Mouse (Mus musculus): ENCODE measurements around the gene Zzef1. TPM values are rescaled to one million over a fixed set of nuclear protein-coding genes. Genes with fewer than 3 reads are reported as not detected.
A peak's percentile ranks its signal among the peaks of the same experiment; 100 is the strongest.

The Zzef1 gene
- polyA plus RNA-seq, 1 experiment from 2014 or later = 9.8 TPM

- ATAC-seq (ENCODE audit: insufficient number of reproducible peaks, insufficient read depth, low FRiP score, low read depth) = no peak
- no peak overlapping the region for H3K27ac ChIP-seq (replicated peaks in 1 of 2; ENCODE audit: control insufficient read depth in 1 of 2, insufficient read depth in 1 of 2, low read depth in 2 of 2, low read length in 2 of 2)
- peaks cover 78% of the 10 kb centered on the region for H3K36me3 ChIP-seq (ENCODE audit: control insufficient read depth, insufficient read depth, low read length)
- H3K27me3 ChIP-seq (ENCODE audit: control insufficient read depth, insufficient read depth, low read length) = no peaks in the 10 kb centered on the region
- WGBS = 80% methylated on average over 4 of the region's 4 CpGs
- H3K9ac ChIP-seq (ENCODE audit: low read length) = no peak overlapping the region
- no peaks in the 10 kb centered on the region for H3K9me3 ChIP-seq (ENCODE audit: control insufficient read depth, low read length)
- H3K4me2 ChIP-seq (ENCODE audit: low read length) = no peak overlapping the region
- no peak overlapping the region for H3K4me3 ChIP-seq (ENCODE audit: control insufficient read depth in 1 of 2, insufficient read depth in 1 of 2, low read depth in 1 of 2, low read length in 2 of 2)
- H3K4me1 ChIP-seq (ENCODE audit: control insufficient read depth in 2 of 2, insufficient read depth in 2 of 2, low read length in 2 of 2) = no peaks in the 10 kb centered on the region
Measured at GRCm38 (mm10) chr11:72851214-72851613, 55.2 kb downstream of the Zzef1 start.

- Histone ChIP-seq H3K4me2 (ENCODE audit: low read length) (no peak overlapping the region), H3K27ac (replicated peaks in 1 of 2; ENCODE audit: control insufficient read depth in 1 of 2, insufficient read depth in 1 of 2, low read depth in 2 of 2, low read length in 2 of 2) (no peak overlapping the region), H3K9ac (ENCODE audit: low read length) (no peak overlapping the region), H3K36me3 (ENCODE audit: control insufficient read depth, insufficient read depth, low read length) (peaks cover 79% of the 10 kb centered on the region), H3K27me3 (ENCODE audit: control insufficient read depth, insufficient read depth, low read length) (no peaks in the 10 kb centered on the region), H3K9me3 (ENCODE audit: control insufficient read depth, low read length) (no peaks in the 10 kb centered on the region), H3K4me3 (ENCODE audit: control insufficient read depth in 1 of 2, insufficient read depth in 1 of 2, low read depth in 1 of 2, low read length in 2 of 2) (no peak overlapping the region), H3K4me1 (ENCODE audit: control insufficient read depth in 2 of 2, insufficient read depth in 2 of 2, low read length in 2 of 2) (peaks cover 4 to 5% of the 10 kb centered on the region in 2 experiments; a peak in 2 of 4 replicates)
- WGBS = 80% methylated on average over 1 of the region's 1 CpGs
- ATAC-seq (ENCODE audit: insufficient number of reproducible peaks, insufficient read depth, low FRiP score, low read depth) = no peak
Measured at GRCm38 (mm10) chr11:72852122-72852521, 56.1 kb downstream of the Zzef1 start.

- Histone ChIP-seq H3K9me3 (ENCODE audit: control insufficient read depth, low read length) (no peaks in the 10 kb centered on the region), H3K4me2 (ENCODE audit: low read length) (no peak overlapping the region), H3K4me3 (ENCODE audit: control insufficient read depth in 1 of 2, insufficient read depth in 1 of 2, low read depth in 1 of 2, low read length in 2 of 2) (no peak overlapping the region), H3K27ac (replicated peaks in 1 of 2; ENCODE audit: control insufficient read depth in 1 of 2, insufficient read depth in 1 of 2, low read depth in 2 of 2, low read length in 2 of 2) (no peak overlapping the region), H3K4me1 (ENCODE audit: control insufficient read depth in 2 of 2, insufficient read depth in 2 of 2, low read length in 2 of 2) (peaks cover 4 to 6% of the 10 kb centered on the region in 2 experiments; a peak in 2 of 4 replicates), H3K36me3 (ENCODE audit: control insufficient read depth, insufficient read depth, low read length) (peaks cover 79% of the 10 kb centered on the region), H3K9ac (ENCODE audit: low read length) (no peak overlapping the region), H3K27me3 (ENCODE audit: control insufficient read depth, insufficient read depth, low read length) (no peaks in the 10 kb centered on the region)
- ATAC-seq (ENCODE audit: insufficient number of reproducible peaks, insufficient read depth, low FRiP score, low read depth) = no peak
- WGBS = 84% methylated on average over 4 of the region's 4 CpGs
Measured at GRCm38 (mm10) chr11:72853086-72853485, 57.1 kb downstream of the Zzef1 start.

GRCm38 (mm10) chr11:72854251-72854650, 58.2 kb downstream of the Zzef1 start:
- H3K27me3 ChIP-seq (ENCODE audit: control insufficient read depth, insufficient read depth, low read length) = no peaks in the 10 kb centered on the region
- no peaks in the 10 kb centered on the region for H3K9me3 ChIP-seq (ENCODE audit: control insufficient read depth, low read length)
- peaks cover 4 to 6% of the 10 kb centered on the region in 2 experiments; a peak in 2 of 4 replicates for H3K4me1 ChIP-seq (ENCODE audit: control insufficient read depth in 2 of 2, insufficient read depth in 2 of 2, low read length in 2 of 2)
- H3K9ac ChIP-seq (ENCODE audit: low read length) = no peak overlapping the region
- no peak for ATAC-seq (ENCODE audit: insufficient number of reproducible peaks, insufficient read depth, low FRiP score, low read depth)
- no peak overlapping the region for H3K27ac ChIP-seq (replicated peaks in 1 of 2; ENCODE audit: control insufficient read depth in 1 of 2, insufficient read depth in 1 of 2, low read depth in 2 of 2, low read length in 2 of 2)
- no peak overlapping the region for H3K4me2 ChIP-seq (ENCODE audit: low read length)
- 84% methylated on average over 3 of the region's 3 CpGs for WGBS
- no peak overlapping the region for H3K4me3 ChIP-seq (ENCODE audit: control insufficient read depth in 1 of 2, insufficient read depth in 1 of 2, low read depth in 1 of 2, low read length in 2 of 2)
- peaks cover 74% of the 10 kb centered on the region for H3K36me3 ChIP-seq (ENCODE audit: control insufficient read depth, insufficient read depth, low read length)

GRCm38 (mm10) chr11:72856764-72857163, 60.7 kb downstream of the Zzef1 start:
- ATAC-seq (ENCODE audit: insufficient number of reproducible peaks, insufficient read depth, low FRiP score, low read depth) = no peak
- H3K27me3 ChIP-seq (ENCODE audit: control insufficient read depth, insufficient read depth, low read length) = no peaks in the 10 kb centered on the region
- peaks cover 79% of the 10 kb centered on the region for H3K36me3 ChIP-seq (ENCODE audit: control insufficient read depth, insufficient read depth, low read length)
- H3K4me3 ChIP-seq (ENCODE audit: control insufficient read depth in 1 of 2, insufficient read depth in 1 of 2, low read depth in 1 of 2, low read length in 2 of 2) = no peak overlapping the region
- peak overlapping the region; percentile 4 to 67; a peak in 3 of 4 replicates for H3K27ac ChIP-seq (replicated peaks in 1 of 2; ENCODE audit: control insufficient read depth in 1 of 2, insufficient read depth in 1 of 2, low read depth in 2 of 2, low read length in 2 of 2)
- peaks cover 4 to 6% of the 10 kb centered on the region in 2 experiments; a peak in 2 of 4 replicates for H3K4me1 ChIP-seq (ENCODE audit: control insufficient read depth in 2 of 2, insufficient read depth in 2 of 2, low read length in 2 of 2)
- no peak overlapping the region for H3K4me2 ChIP-seq (ENCODE audit: low read length)
- H3K9me3 ChIP-seq (ENCODE audit: control insufficient read depth, low read length) = no peaks in the 10 kb centered on the region
- H3K9ac ChIP-seq (ENCODE audit: low read length) = no peak overlapping the region
- 40% methylated on average over 2 of the region's 2 CpGs for WGBS

- Histone ChIP-seq H3K4me3 (ENCODE audit: control insufficient read depth in 1 of 2, insufficient read depth in 1 of 2, low read depth in 1 of 2, low read length in 2 of 2) (no peak overlapping the region), H3K9ac (ENCODE audit: low read length) (no peak overlapping the region), H3K27ac (replicated peaks in 1 of 2; ENCODE audit: control insufficient read depth in 1 of 2, insufficient read depth in 1 of 2, low read depth in 2 of 2, low read length in 2 of 2) (no peak overlapping the region), H3K36me3 (ENCODE audit: control insufficient read depth, insufficient read depth, low read length) (peaks cover 89% of the 10 kb centered on the region), H3K4me1 (ENCODE audit: control insufficient read depth in 2 of 2, insufficient read depth in 2 of 2, low read length in 2 of 2) (peaks cover 4 to 6% of the 10 kb centered on the region in 2 experiments; a peak in 2 of 4 replicates), H3K27me3 (ENCODE audit: control insufficient read depth, insufficient read depth, low read length) (no peaks in the 10 kb centered on the region), H3K4me2 (ENCODE audit: low read length) (no peak overlapping the region), H3K9me3 (ENCODE audit: control insufficient read depth, low read length) (no peaks in the 10 kb centered on the region)
- WGBS = 91% methylated on average over 3 of the region's 3 CpGs
- ATAC-seq (ENCODE audit: insufficient number of reproducible peaks, insufficient read depth, low FRiP score, low read depth) = no peak
Measured at GRCm38 (mm10) chr11:72861236-72861635, 65.2 kb downstream of the Zzef1 start.

DNA sequence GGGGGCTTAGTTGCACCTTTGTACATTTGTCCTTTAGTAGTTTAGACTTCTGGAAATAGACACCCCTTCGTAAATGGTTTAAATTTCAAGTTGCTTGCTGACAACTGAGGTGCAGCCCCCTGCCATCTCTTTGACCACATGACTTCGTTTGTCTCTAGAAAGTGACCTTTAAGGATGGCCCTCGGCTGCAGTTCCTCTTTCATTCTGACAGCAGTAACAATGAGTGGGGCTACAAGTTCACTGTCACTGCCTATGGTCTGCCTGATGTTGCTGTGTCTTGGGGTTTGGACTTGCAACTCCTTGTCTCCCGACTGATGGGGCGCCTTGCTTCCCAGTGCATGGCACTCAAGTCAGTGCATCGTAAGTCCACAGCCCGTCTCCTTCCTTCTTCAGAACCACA, 70.4 kb downstream of the Zzef1 start:
- peaks cover 2 to 8% of the 10 kb centered on the region in 2 experiments; a peak in 2 of 4 replicates for H3K4me1 ChIP-seq (ENCODE audit: control insufficient read depth in 2 of 2, insufficient read depth in 2 of 2, low read length in 2 of 2)
- peaks cover 93% of the 10 kb centered on the region for H3K36me3 ChIP-seq (ENCODE audit: control insufficient read depth, insufficient read depth, low read length)
- WGBS = 89% methylated on average over 7 of the region's 7 CpGs
- H3K9me3 ChIP-seq (ENCODE audit: control insufficient read depth, low read length) = no peaks in the 10 kb centered on the region
- no peaks in the 10 kb centered on the region for H3K27me3 ChIP-seq (ENCODE audit: control insufficient read depth, insufficient read depth, low read length)
- no peak for ATAC-seq (ENCODE audit: insufficient number of reproducible peaks, insufficient read depth, low FRiP score, low read depth)
- no peak overlapping the region for H3K9ac ChIP-seq (ENCODE audit: low read length)
- H3K4me3 ChIP-seq (ENCODE audit: control insufficient read depth in 1 of 2, insufficient read depth in 1 of 2, low read depth in 1 of 2, low read length in 2 of 2) = no peak overlapping the region
- no peak overlapping the region for H3K27ac ChIP-seq (replicated peaks in 1 of 2; ENCODE audit: control insufficient read depth in 1 of 2, insufficient read depth in 1 of 2, low read depth in 2 of 2, low read length in 2 of 2)
- H3K4me2 ChIP-seq (ENCODE audit: low read length) = no peak overlapping the region

- ATAC-seq (ENCODE audit: insufficient number of reproducible peaks, insufficient read depth, low FRiP score, low read depth) = no peak
- Histone ChIP-seq H3K27ac (replicated peaks in 1 of 2; ENCODE audit: control insufficient read depth in 1 of 2, insufficient read depth in 1 of 2, low read depth in 2 of 2, low read length in 2 of 2) (no peak overlapping the region), H3K4me3 (ENCODE audit: control insufficient read depth in 1 of 2, insufficient read depth in 1 of 2, low read depth in 1 of 2, low read length in 2 of 2) (no peak overlapping the region), H3K9ac (ENCODE audit: low read length) (no peak overlapping the region), H3K36me3 (ENCODE audit: control insufficient read depth, insufficient read depth, low read length) (peaks cover 89% of the 10 kb centered on the region), H3K4me1 (ENCODE audit: control insufficient read depth in 2 of 2, insufficient read depth in 2 of 2, low read length in 2 of 2) (peaks cover 2 to 8% of the 10 kb centered on the region in 2 experiments; a peak in 2 of 4 replicates), H3K9me3 (ENCODE audit: control insufficient read depth, low read length) (no peaks in the 10 kb centered on the region), H3K4me2 (ENCODE audit: low read length) (no peak overlapping the region), H3K27me3 (ENCODE audit: control insufficient read depth, insufficient read depth, low read length) (no peaks in the 10 kb centered on the region)
- WGBS = 79% methylated on average over 1 of the region's 1 CpGs
Measured at GRCm38 (mm10) chr11:72872061-72872460, 76.0 kb downstream of the Zzef1 start.
